Mouse (Mus musculus): Measurements from ENCODE around the gene Npvf.
"Not testable (repeated sequence)": the region's sequence is repeated elsewhere in the genome, so short reads cannot be mapped to it uniquely, and the experiment has no call there.

Npvf gene

DNA sequence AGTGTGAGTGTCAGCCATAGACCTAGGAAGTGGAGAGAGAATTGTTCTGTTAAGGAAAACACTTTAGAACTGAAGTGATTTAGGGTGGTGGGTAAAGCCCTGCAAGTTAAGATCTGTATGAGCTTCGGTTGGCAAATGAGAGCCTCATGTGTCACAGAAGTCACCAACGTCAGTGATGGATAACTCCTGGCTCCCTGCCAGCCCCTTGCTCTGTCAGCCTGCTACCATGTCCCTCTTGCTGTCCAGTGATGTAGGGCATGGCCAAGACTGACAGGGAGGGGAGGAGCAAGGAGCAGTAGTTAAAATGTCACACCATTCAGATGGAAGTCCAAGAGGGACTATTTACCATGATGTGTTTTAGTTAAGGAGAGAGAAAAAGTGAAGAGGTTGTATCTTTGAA, 14.6 kb downstream of the Npvf start:
- DNase-seq = no peak

DNA sequence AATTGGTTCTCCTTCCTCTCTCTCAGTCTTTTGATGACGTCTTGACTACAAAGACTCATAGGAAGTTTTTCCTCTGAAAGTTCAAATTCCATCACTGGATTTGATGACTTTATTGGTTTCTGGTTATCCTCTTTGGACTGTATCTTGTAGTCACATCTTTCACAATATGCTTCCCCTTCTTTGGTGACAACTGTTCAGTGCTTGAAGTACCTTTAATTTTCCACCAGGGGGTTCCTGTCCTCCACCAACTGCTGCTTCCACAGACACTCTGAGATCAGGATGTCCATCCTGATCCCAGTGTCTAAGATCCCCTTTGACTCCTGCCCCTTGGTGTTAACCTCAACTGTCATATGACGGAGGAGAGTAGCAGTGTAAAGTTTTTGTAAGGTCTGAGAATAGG, 28.1 kb downstream of the Npvf start:
- not testable (repeated sequence) for DNase-seq

DNA sequence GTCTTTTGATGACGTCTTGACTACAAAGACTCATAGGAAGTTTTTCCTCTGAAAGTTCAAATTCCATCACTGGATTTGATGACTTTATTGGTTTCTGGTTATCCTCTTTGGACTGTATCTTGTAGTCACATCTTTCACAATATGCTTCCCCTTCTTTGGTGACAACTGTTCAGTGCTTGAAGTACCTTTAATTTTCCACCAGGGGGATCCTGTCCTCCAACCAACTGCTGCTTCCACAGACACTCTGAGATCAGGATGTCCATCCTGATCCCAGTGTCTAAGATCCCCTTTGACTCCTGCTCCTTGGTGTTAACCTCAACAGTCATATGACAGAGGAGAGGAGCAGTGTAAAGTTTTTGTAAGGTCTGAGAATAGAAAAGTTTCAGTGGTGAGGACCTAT, 36.0 kb downstream of the Npvf start:
- not testable (repeated sequence) for DNase-seq

DNA sequence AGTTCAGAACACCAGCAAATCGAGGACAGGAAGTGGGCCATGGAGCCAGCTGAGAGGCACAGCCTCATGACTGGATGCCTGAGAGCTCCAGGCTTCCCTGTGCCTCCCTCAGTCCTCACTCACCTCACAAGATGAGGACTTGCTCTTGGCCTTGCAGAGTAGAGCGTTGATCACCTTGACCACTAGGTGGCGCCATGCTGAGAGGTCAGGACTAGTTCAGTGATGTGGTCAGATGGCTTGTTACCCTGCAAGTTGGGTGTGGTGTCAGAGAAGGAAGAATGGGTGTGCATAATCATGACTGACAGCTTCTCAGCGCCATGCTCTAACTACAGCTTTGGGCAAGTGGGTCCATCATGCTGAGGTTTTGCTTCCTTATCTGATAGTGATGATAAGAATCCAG, 52.6 kb downstream of the Npvf start:
- no peak for DNase-seq

All from cerebellum, adult 11 months (tissue).